Mouse (Mus musculus) kidney, postnatal 0 days (tissue): Measurements from ENCODE around the gene Wdr49. TPM values are rescaled to one million over a fixed set of nuclear protein-coding genes. Genes with fewer than 3 reads are reported as not detected.

ENCODE experiments used
- ATAC-seq: fragments of 200-750 bp; cut with Nextera tagmentation; replicated peaks from 2 replicates; pipeline ENCODE4 v1.8.0; 2017; ENCODE audit warnings: low read depth, moderate number of reproducible peaks, moderate TSS enrichment, moderate library complexity; ENCODE audit not compliant: low FRiP score
- DNase-seq: peaks from one replicate; pipeline ENCODE4 v3.0.0-alpha.2; 2016; ENCODE audit warnings: low spot score
- H3K27ac ChIP-seq: fragments of 300-500 bp; sonication (generic); 2 replicates; pipeline ENCODE4 v1.5.1; 2014; ENCODE audit warnings: mild to moderate bottlenecking
- H3K27me3 ChIP-seq: fragments of 300-500 bp; sonication (generic); 2 replicates; pipeline ENCODE4 v1.6.1; 2014; ENCODE audit warnings: low read length, mixed read lengths; ENCODE audit not compliant: insufficient read depth
- H3K36me3 ChIP-seq: fragments of 300-500 bp; sonication (generic); 2 replicates; pipeline ENCODE4 v1.6.1; 2014; ENCODE audit warnings: low read length, mixed read lengths; ENCODE audit not compliant: insufficient read depth
- H3K4me1 ChIP-seq: fragments of 300-500 bp; sonication (generic); replicated peaks from 2 replicates; pipeline ENCODE4 v1.6.1; 2014; ENCODE audit warnings: antibody characterized with exemption, low read length, mixed read lengths; ENCODE audit not compliant: insufficient read depth
- H3K4me2 ChIP-seq: fragments of 300-500 bp; sonication (generic); 2 replicates; pipeline ENCODE4 v1.6.1; 2014; ENCODE audit warnings: mild to moderate bottlenecking, low read length, moderate library complexity, mixed read lengths
- H3K4me3 ChIP-seq: fragments of 300-500 bp; sonication (generic); replicated peaks from 2 replicates; pipeline ENCODE4 v1.5.1; 2014; ENCODE audit warnings: low read depth, low read length
- H3K9ac ChIP-seq: fragments of 300-500 bp; sonication (generic); 2 replicates; pipeline ENCODE4 v1.6.1; 2014; ENCODE audit warnings: low read depth, low read length
- H3K9me3 ChIP-seq: fragments of 300-500 bp; sonication (generic); replicated peaks from 2 replicates; pipeline ENCODE4 v1.6.1; 2016; ENCODE audit warnings: low read length, inconsistent platforms, mixed read lengths
- CTCF ChIP-seq: IDR thresholded peaks from 2 replicates; pipeline ENCODE4 v1.5.1; 2016; ENCODE audit warnings: antibody characterized with exemption, low read depth, mild to moderate bottlenecking, moderate library complexity
- WGBS: fragments of 180-500 bp; shearing (Covaris S2); extraction: QIAGEN DNeasy Blood & Tissue Kit; methylation state at CpG from one replicate; pipeline ENCODE4 v1.1.7; 2014; 5-methylcytosine and 5-hydroxymethylcytosine counted together
- polyA plus RNA-seq: library from polyadenylated mRNA; unstranded; fragments of >200 nt; fragmentation: Nextera tagmentation; extraction: Ambion mirVana; gene quantifications from 2 replicates; pipeline ENCODE4 v1.2.1, GENCODE M21; 2015

Wdr49 gene
- polyA plus RNA-seq, 1 experiment from 2014 or later = not detected

GRCm38 (mm10) chr3:75293243-75293642, 188.7 kb downstream of the Wdr49 start:
- TF ChIP-seq CTCF = no peak
- DNase-seq (no peak), ATAC-seq (no peak)
- H3K27ac ChIP-seq = no peak overlapping the region
- no peak overlapping the region for H3K4me3 ChIP-seq
- no peaks in the 10 kb centered on the region for H3K36me3 ChIP-seq
- no peak overlapping the region for H3K4me2 ChIP-seq
- no peak overlapping the region for H3K9ac ChIP-seq
- WGBS = 84% methylated on average over 2 of the region's 2 CpGs
- no peaks in the 10 kb centered on the region for H3K27me3 ChIP-seq
- H3K9me3 ChIP-seq = no peaks in the 10 kb centered on the region
- no peaks in the 10 kb centered on the region for H3K4me1 ChIP-seq

DNA sequence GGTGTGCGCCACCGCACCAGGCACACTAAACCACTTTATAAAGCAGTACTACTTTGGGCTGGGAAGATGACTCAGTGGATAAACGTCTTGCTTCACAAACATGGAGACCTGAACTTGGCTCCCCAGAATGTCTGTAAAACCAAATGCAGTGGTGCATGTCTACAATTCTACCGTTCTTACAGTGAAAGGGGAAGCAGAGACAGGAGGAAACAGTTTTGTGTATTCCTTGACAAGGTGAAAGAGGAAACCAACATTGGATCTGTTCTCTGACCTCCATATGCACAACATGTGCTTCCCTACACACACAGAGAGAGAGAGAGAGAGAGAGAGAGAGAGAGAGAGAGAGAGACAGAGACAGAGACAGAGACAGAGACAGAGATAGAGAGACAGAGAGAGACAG, 204.5 kb downstream of the Wdr49 start:
- Histone ChIP-seq H3K9ac (no peak overlapping the region), H3K27ac (no peak overlapping the region), H3K36me3 (no peaks in the 10 kb centered on the region), H3K4me3 (no peak overlapping the region), H3K27me3 (no peaks in the 10 kb centered on the region), H3K9me3 (no peaks in the 10 kb centered on the region), H3K4me2 (no peak overlapping the region), H3K4me1 (no peaks in the 10 kb centered on the region)
- no peak for ATAC-seq
- no peak for DNase-seq
- no peak for TF ChIP-seq CTCF
- 72% methylated on average over 4 of the region's 4 CpGs for WGBS

DNA sequence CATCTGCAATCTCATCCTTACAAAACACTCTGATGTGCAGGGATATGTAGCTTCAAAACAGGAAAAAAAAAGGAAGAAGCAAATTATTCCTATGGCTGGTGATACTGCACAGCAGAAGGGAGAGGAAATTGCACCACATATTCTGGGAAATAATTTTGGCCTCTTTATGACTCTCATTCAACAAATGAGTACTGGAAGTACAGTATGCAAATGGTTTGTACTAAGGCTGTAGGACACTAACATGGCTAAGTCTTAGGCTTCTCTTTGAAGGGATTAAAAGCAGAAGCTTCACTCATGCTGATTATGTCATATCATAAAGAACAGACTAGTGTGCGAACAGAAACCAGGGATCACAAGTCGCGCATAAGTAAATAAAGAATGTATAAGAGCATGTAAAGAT, 205.4 kb downstream of the Wdr49 start:
- no peak for ATAC-seq
- 93% methylated on average over 3 of the region's 3 CpGs for WGBS

GRCm38 (mm10) chr3:75275127-75275526, 206.8 kb downstream of the Wdr49 start:
- no peak overlapping the region for H3K4me2 ChIP-seq
- no peaks in the 10 kb centered on the region for H3K27me3 ChIP-seq
- no peaks in the 10 kb centered on the region for H3K9me3 ChIP-seq
- H3K4me1 ChIP-seq = no peaks in the 10 kb centered on the region
- H3K9ac ChIP-seq = no peak overlapping the region
- H3K36me3 ChIP-seq = no peaks in the 10 kb centered on the region
- H3K4me3 ChIP-seq = no peak overlapping the region
- ATAC-seq (no peak), DNase-seq (no peak)
- H3K27ac ChIP-seq = no peak overlapping the region
- no peak for TF ChIP-seq CTCF

More for the DNA sequence above, 205.4 kb downstream of the Wdr49 start:
- no peak for DNase-seq
- Histone ChIP-seq H3K9ac (no peak overlapping the region), H3K4me1 (no peaks in the 10 kb centered on the region), H3K4me2 (no peak overlapping the region), H3K27me3 (no peaks in the 10 kb centered on the region), H3K36me3 (no peaks in the 10 kb centered on the region), H3K9me3 (no peaks in the 10 kb centered on the region), H3K4me3 (no peak overlapping the region), H3K27ac (no peak overlapping the region)
- TF ChIP-seq CTCF = no peak

GRCm38 (mm10) chr3:75269978-75270377, 212.0 kb downstream of the Wdr49 start, which contains the start of gene Serpini2:
Gene Serpini2, minus strand, starts transcription at chr3:75270078.
- Histone ChIP-seq H3K4me2 (no peak within 1 kb of the TSS), H3K9me3 (no peaks in the 10 kb centered on the region), H3K27me3 (no peaks in the 10 kb centered on the region), H3K36me3 (no peaks in the 10 kb centered on the region), H3K4me1 (no peaks in the 10 kb centered on the region), H3K9ac (no peak within 1 kb of the TSS), H3K27ac (no peak within 1 kb of the TSS), H3K4me3 (no peak within 1 kb of the TSS)
- WGBS = 82% methylated on average over 2 of the region's 2 CpGs
- TF ChIP-seq CTCF = no peak
- DNase-seq (no peak), ATAC-seq (no peak)

GRCm38 (mm10) chr3:75259356-75259755, 222.6 kb downstream of the Wdr49 start:
- Histone ChIP-seq H3K4me3 (no peak overlapping the region), H3K9me3 (no peaks in the 10 kb centered on the region), H3K36me3 (no peaks in the 10 kb centered on the region), H3K4me1 (no peaks in the 10 kb centered on the region), H3K27ac (no peak overlapping the region), H3K4me2 (no peak overlapping the region), H3K9ac (no peak overlapping the region), H3K27me3 (no peaks in the 10 kb centered on the region)
- no peak for ATAC-seq
- no peak for TF ChIP-seq CTCF
- DNase-seq = no peak

Other genes with a start within 250 kb of the Wdr49 start
- gene Serpini2, start 212.1 kb downstream of the Wdr49 start, polyA plus RNA-seq = not detected in 2 replicates
- 123 and 131 TPM in 2 replicates for gene Pdcd10, start 74.7 kb upstream of the Wdr49 start, polyA plus RNA-seq
- 8.1 and 9.0 TPM in 2 replicates for gene Serpini1, start 75.4 kb upstream of the Wdr49 start, polyA plus RNA-seq